ENCODE assay signal across 7 mouse cellular contexts in genomic region chr1:89939981-89940726, GRCm38 (mm10). TPM values are rescaled to one million over a fixed set of nuclear protein-coding genes. Genes with fewer than 3 reads are reported as not detected.
DNase-seq lines count a peak whose midpoint lies in the region; ATAC-seq and TF ChIP-seq lines count a peak whose summit lies in the region.

No protein-coding gene starts in this region.

- H3K36me3 ChIP-seq in forebrain, embryonic 14.5 days (ENCODE audit: control insufficient read depth, insufficient read depth, low read length), result no peaks in the 10 kb centered on the region
- H3K36me3 ChIP-seq in limb, embryonic 11.5 days (ENCODE audit: control insufficient read depth, insufficient read depth, low read length), result no peaks in the 10 kb centered on the region
- no peaks in the 10 kb centered on the region for H3K36me3 ChIP-seq in midbrain, postnatal 0 days (ENCODE audit: insufficient read depth, low read length)

- peak; percentile 30; the same call in 1 of the 2 replicates for ATAC-seq in forebrain, embryonic 14.5 days
- peak; percentile 58 to 76 for ATAC-seq in hematopoietic stem cell, adult 5-6 weeks (replicated peaks in 1 of 2; ENCODE audit: insufficient read depth in 1 of 2, low FRiP score in 2 of 2, low TSS enrichment in 1 of 2, low read depth in 1 of 2, poor library complexity in 2 of 2, severe bottlenecking in 2 of 2)
- ATAC-seq in limb, embryonic 11.5 days (ENCODE audit: insufficient number of reproducible peaks, low FRiP score, low TSS enrichment, low read depth), result peak; percentile 55; the same call in 1 of the 2 replicates
- peak; percentile 21; the same call in 1 of the 2 replicates for ATAC-seq in midbrain, postnatal 0 days (ENCODE audit: low FRiP score)

- no peak overlapping the region for H3K27ac ChIP-seq in forebrain, embryonic 14.5 days (ENCODE audit: low read depth, low read length)
- no peak overlapping the region for H3K27ac ChIP-seq in limb, embryonic 11.5 days (replicated peaks; ENCODE audit: low read depth, low read length)
- no peak overlapping the region for H3K27ac ChIP-seq in midbrain, postnatal 0 days (ENCODE audit: low read depth, low read length)

- no peaks in the 10 kb centered on the region for H3K9me3 ChIP-seq in forebrain, embryonic 14.5 days (replicated peaks; ENCODE audit: control insufficient read depth, low read length)
- no peaks in the 10 kb centered on the region for H3K9me3 ChIP-seq in limb, embryonic 11.5 days (ENCODE audit: control insufficient read depth, low read length)
- H3K9me3 ChIP-seq in midbrain, postnatal 0 days (ENCODE audit: low read length), result no peaks in the 10 kb centered on the region

- H3K4me1 ChIP-seq in forebrain, embryonic 14.5 days (ENCODE audit: control insufficient read depth, insufficient read depth, low read length), result no peaks in the 10 kb centered on the region
- peaks cover 22% of the 10 kb centered on the region for H3K4me1 ChIP-seq in limb, embryonic 11.5 days (ENCODE audit: control insufficient read depth, insufficient read depth, low read length)
- no peaks in the 10 kb centered on the region for H3K4me1 ChIP-seq in midbrain, postnatal 0 days (ENCODE audit: insufficient read depth, low read length)

- peak; percentile 96 for DNase-seq in ZHBTc4 (ENCODE audit: low read depth, low spot score)
- peak; percentile 76 for DNase-seq in brain, embryonic 14.5 days (ENCODE audit: low read depth)
- DNase-seq in forebrain, embryonic 14.5 days (ENCODE audit: low spot score), result no peak
- peak; percentile 98 for DNase-seq in limb, embryonic 11.5 days (ENCODE audit: low spot score)
- peak; percentile 64 for DNase-seq in midbrain, postnatal 0 days (ENCODE audit: low spot score)
- DNase-seq in testis, postnatal 10 days (ENCODE audit: low spot score), result peak; percentile 95

- peak; percentile 76 for TF ChIP-seq CTCF in brain, embryonic 14.5 days (IDR thresholded peaks at IDR 0.05; ENCODE audit: borderline replicate concordance, extremely low read depth, insufficient read depth, insufficient read length)
- peak; percentile 69 for TF ChIP-seq CTCF in midbrain, postnatal 0 days (IDR thresholded peaks at IDR 0.05)

- TF ChIP-seq POLR2A in brain, embryonic 14.5 days (IDR thresholded peaks at IDR 0.05; ENCODE audit: borderline replicate concordance, extremely low read depth, insufficient read depth, insufficient read length, poor library complexity, severe bottlenecking), result no peak

- no peak overlapping the region for H3K9ac ChIP-seq in forebrain, embryonic 14.5 days (ENCODE audit: low read length)
- no peak overlapping the region for H3K9ac ChIP-seq in limb, embryonic 11.5 days (ENCODE audit: low read length)
- H3K9ac ChIP-seq in midbrain, postnatal 0 days (replicated peaks; ENCODE audit: low read length, poor library complexity, severe bottlenecking), result no peak overlapping the region

- peaks cover 81% of the 10 kb centered on the region for H3K27me3 ChIP-seq in forebrain, embryonic 14.5 days (replicated peaks; ENCODE audit: control insufficient read depth, insufficient read depth, low read length)
- peaks cover 69% of the 10 kb centered on the region for H3K27me3 ChIP-seq in limb, embryonic 11.5 days (ENCODE audit: control insufficient read depth, insufficient read depth, low read length)
- H3K27me3 ChIP-seq in midbrain, postnatal 0 days (ENCODE audit: insufficient read depth, low read length), result peaks cover 64% of the 10 kb centered on the region

- 2% methylated on average over 31 of the region's 34 CpGs for WGBS in forebrain, embryonic 14.5 days
- 3% methylated on average over 31 of the region's 34 CpGs for WGBS in limb, embryonic 11.5 days
- WGBS in midbrain, postnatal 0 days, result 4% methylated on average over 34 of the region's 34 CpGs

- no peak overlapping the region for H3K4me2 ChIP-seq in forebrain, embryonic 14.5 days (ENCODE audit: low read length)
- peak overlapping the region; percentile 25; the same call in 1 of the 2 replicates for H3K4me2 ChIP-seq in limb, embryonic 11.5 days (ENCODE audit: low read depth, severe bottlenecking)
- H3K4me2 ChIP-seq in midbrain, postnatal 0 days (ENCODE audit: low read depth, low read length, poor library complexity, severe bottlenecking), result no peak overlapping the region

- no peak overlapping the region for H3K4me3 ChIP-seq in forebrain, embryonic 14.5 days (ENCODE audit: low read depth, low read length)
- H3K4me3 ChIP-seq in limb, embryonic 11.5 days (ENCODE audit: low read depth, low read length), result no peak overlapping the region
- H3K4me3 ChIP-seq in midbrain, postnatal 0 days (ENCODE audit: low read depth, low read length), result no peak overlapping the region

RNA-seq across cellular contexts. Expression of gene Gbx2, which starts 9.2 kb away (rescaled TPM):
- 30.3 and 38.2 TPM in 2 replicates for polyA plus RNA-seq in brain, embryonic 14.5 days (2012; rRNA removed)
- polyA plus RNA-seq in forebrain, embryonic 14.5 days (2014; fragmentation: Nextera tagmentation; extraction: Ambion mirVana), result 20.3 and 20.7 TPM in 2 replicates
- total RNA-seq in hematopoietic stem cell, adult 5-6 weeks (2017), result 4.9 and 6.4 TPM in 2 replicates
- polyA plus RNA-seq in limb, embryonic 11.5 days (2014; fragmentation: Nextera tagmentation; extraction: Ambion mirVana), result 1.3 and 1.6 TPM in 2 replicates
- 9.9 and 10.8 TPM in 2 replicates for total RNA-seq in midbrain, postnatal 0 days (2014; rRNA removed)
- polyA plus RNA-seq in midbrain, postnatal 0 days (2015; fragmentation: Nextera tagmentation; extraction: Ambion mirVana), result 15.2 and 22.8 TPM in 2 replicates
